Mouse (Mus musculus): ENCODE results near the gene Dapk3.

DNA sequence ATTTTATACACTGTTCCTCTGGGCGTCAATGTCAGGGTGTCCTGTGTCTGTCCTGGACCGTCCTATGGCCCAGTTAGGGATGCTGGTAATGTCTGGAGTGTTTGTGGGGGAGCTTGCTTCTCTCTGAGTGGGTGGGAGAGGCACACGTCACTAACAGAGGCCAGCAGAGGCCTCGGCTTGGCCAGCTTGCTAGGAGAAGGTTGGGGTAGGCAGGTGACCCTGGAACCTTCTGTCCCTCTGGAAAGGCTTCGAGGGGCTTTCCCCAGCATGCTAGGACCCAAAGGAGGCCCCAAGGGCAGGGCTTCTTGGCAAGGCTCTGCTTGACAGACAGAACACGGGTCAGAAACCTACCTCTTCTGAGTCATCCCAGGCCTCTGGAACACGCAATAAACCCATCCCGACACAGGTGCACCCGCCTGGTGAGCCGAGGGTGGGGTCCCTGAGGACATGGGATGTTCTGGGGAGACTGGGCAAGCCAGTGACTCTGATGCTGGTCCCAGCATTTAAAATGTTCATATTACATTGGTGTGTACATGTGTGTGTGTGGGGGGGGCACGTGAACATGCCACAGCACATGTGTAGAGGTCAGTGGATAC, 13.8 kb downstream of the Dapk3 start:
- TF ChIP-seq CTCF (IDR thresholded peaks at IDR 0.05; ENCODE audit: borderline replicate concordance, insufficient read depth, low read length): no peak
- no peak for TF ChIP-seq POLR2A (IDR thresholded peaks at IDR 0.05; ENCODE audit: low read depth, low read length)
